Mouse (Mus musculus) heart, embryonic 14.5 days (tissue): ENCODE results near the gene Gm28038. TPM values are rescaled to one million over a fixed set of nuclear protein-coding genes. Genes with fewer than 3 reads are reported as not detected.

Experiments used
- ATAC-seq: fragments of 200-750 bp; cut with Nextera tagmentation; 2 replicates; pipeline ENCODE4 v1.8.0; 2017; ENCODE audit warnings: low read depth, moderate TSS enrichment; ENCODE audit not compliant: insufficient number of reproducible peaks, insufficient read depth, low FRiP score
- H3K27ac ChIP-seq, 2 experiments: fragments of 200-500 bp in 1 of 2; fragments of 300-500 bp in 1 of 2; sonication (generic) in 1 of 2; replicated peaks in 1 of 2; 2 replicates each; pipeline ENCODE4 v1.5.1; 2012 to 2014; ENCODE audit warnings: low read depth in 2 of 2, low read length in 2 of 2, control low read depth in 1 of 2, mild to moderate bottlenecking in 1 of 2, mixed read lengths in 1 of 2; ENCODE audit not compliant: control insufficient read depth in 1 of 2, insufficient read depth in 1 of 2
- H3K27me3 ChIP-seq: fragments of 300-500 bp; sonication (generic); 2 replicates; pipeline ENCODE4 v1.6.1; 2014; ENCODE audit warnings: mild to moderate bottlenecking, low read length, control low read depth; ENCODE audit not compliant: control insufficient read depth, insufficient read depth
- H3K36me3 ChIP-seq: fragments of 300-500 bp; sonication (generic); 2 replicates; pipeline ENCODE4 v1.6.1; 2014; ENCODE audit warnings: mild to moderate bottlenecking, control low read depth, low read length, mixed read lengths; ENCODE audit not compliant: control insufficient read depth, insufficient read depth
- H3K4me1 ChIP-seq, 2 experiments: fragments of 200-500 bp in 1 of 2; fragments of 300-500 bp in 1 of 2; sonication (generic) in 1 of 2; 2 replicates each; pipeline ENCODE4 v1.6.1; 2012 to 2014; ENCODE audit warnings: low read length in 2 of 2, control low read depth in 1 of 2, mixed read lengths in 1 of 2; ENCODE audit not compliant: control insufficient read depth in 2 of 2, insufficient read depth in 2 of 2
- H3K4me2 ChIP-seq: fragments of 300-500 bp; sonication (generic); 2 replicates; pipeline ENCODE4 v1.6.1; 2014; ENCODE audit warnings: mild to moderate bottlenecking, low read length
- H3K4me3 ChIP-seq, 2 experiments: fragments of 200-500 bp in 1 of 2; fragments of 300-500 bp in 1 of 2; sonication (generic) in 1 of 2; 2 replicates each; pipeline ENCODE4 v1.5.1; 2012 to 2014; ENCODE audit warnings: low read length in 2 of 2, mild to moderate bottlenecking in 2 of 2, control low read depth in 1 of 2, low read depth in 1 of 2, moderate library complexity in 1 of 2; ENCODE audit not compliant: control insufficient read depth in 1 of 2, insufficient read depth in 1 of 2
- H3K9ac ChIP-seq: fragments of 300-500 bp; sonication (generic); 2 replicates; pipeline ENCODE4 v1.6.1; 2014; ENCODE audit warnings: mild to moderate bottlenecking, low read length
- H3K9me3 ChIP-seq: fragments of 300-500 bp; sonication (generic); 2 replicates; pipeline ENCODE4 v1.6.1; 2016; ENCODE audit warnings: low read length, control low read depth; ENCODE audit not compliant: control insufficient read depth
- WGBS: fragments of 180-500 bp; shearing (Covaris S2); extraction: QIAGEN DNeasy Blood & Tissue Kit; methylation state at CpG from one replicate; pipeline ENCODE4 v1.1.7; 2014; 5-methylcytosine and 5-hydroxymethylcytosine counted together
- polyA plus RNA-seq: library from polyadenylated mRNA; unstranded; fragments of >200 nt; fragmentation: Nextera tagmentation; extraction: Ambion mirVana; gene quantifications from 2 replicates; pipeline ENCODE4 v1.2.1, GENCODE M21; 2014

Gene Gm28038
- polyA plus RNA-seq, 1 experiment from 2014 or later, result not detected

- Histone ChIP-seq H3K4me3 (no peak overlapping the region), H3K27ac (peak overlapping the region; percentile 52 to 68; a peak in 3 of 4 replicates), H3K4me2 (no peak overlapping the region), H3K9ac (0 out of 2 replicates have a peak overlapping the region, but pooled peaks have one; percentile 1), H3K4me1 (peaks cover 25 to 31% of the 10 kb centered on the region in 2 experiments), H3K36me3 (peaks cover 4% of the 10 kb centered on the region; the same call in 1 of the 2 replicates), H3K27me3 (no peaks in the 10 kb centered on the region), H3K9me3 (no peaks in the 10 kb centered on the region)
- ATAC-seq, result peak; percentile 62
- WGBS, result 20% methylated on average over 1 of the region's 1 CpGs
Observed at GRCm38 (mm10) chr2:30270134-30270533, 10.7 kb upstream of the Gm28038 start.

DNA sequence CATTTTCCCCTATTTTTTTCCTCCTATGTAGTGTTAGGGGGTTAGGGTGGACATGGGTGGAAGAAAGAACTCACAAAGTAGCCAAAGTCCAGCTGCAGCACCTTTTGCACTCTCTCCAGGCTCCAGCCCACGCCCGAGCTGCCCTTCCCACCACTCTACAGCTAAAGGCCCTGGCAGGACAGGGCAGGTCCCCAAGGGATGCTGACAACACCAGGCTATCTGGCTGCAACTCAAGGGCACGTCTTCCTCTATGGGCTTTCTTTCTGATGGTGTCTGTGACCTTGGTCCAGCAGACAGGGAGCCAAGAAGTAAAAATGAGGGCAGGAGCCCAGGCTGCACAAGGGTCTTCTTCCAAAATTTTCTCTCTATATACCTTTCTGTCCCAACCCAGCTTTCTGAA, 808 bp downstream of the Gm28038 start:
- H3K9ac ChIP-seq, result no peak overlapping the region
- no peak overlapping the region for H3K27ac ChIP-seq
- H3K36me3 ChIP-seq, result peaks cover 10% of the 10 kb centered on the region
- peaks cover 7 to 9% of the 10 kb centered on the region in 2 experiments for H3K4me1 ChIP-seq
- H3K9me3 ChIP-seq, result no peaks in the 10 kb centered on the region
- no peaks in the 10 kb centered on the region for H3K27me3 ChIP-seq
- WGBS, result 57% methylated on average over 3 of the region's 3 CpGs
- H3K4me2 ChIP-seq, result no peak overlapping the region
- ATAC-seq, result no peak
- H3K4me3 ChIP-seq, result no peak overlapping the region

DNA sequence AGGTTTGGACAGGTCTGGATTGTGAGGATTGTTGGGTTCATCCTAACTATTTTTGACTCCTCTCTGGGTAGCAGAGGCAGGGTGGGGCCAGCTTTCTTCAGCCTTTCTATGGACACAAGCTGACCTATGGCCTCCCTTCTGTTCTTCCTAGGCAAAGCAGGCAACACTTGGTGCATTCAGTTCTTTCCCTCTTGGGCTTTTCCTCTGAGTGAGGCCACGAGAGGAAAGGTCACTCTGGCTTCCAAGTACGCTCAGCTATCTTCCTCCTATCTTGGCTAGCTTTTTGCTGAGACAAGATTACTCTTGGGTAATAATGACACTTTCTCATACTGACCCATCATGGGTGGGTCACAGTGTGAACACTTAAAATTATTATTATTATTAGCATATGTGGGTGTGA, 2.4 kb downstream of the Gm28038 start:
- H3K4me2 ChIP-seq, result no peak overlapping the region
- no peaks in the 10 kb centered on the region for H3K27me3 ChIP-seq
- peaks cover 7% of the 10 kb centered on the region for H3K36me3 ChIP-seq
- H3K27ac ChIP-seq, result no peak overlapping the region
- no peak overlapping the region for H3K4me3 ChIP-seq
- H3K9me3 ChIP-seq, result no peaks in the 10 kb centered on the region
- ATAC-seq, result no peak
- 81% methylated on average over 2 of the region's 2 CpGs for WGBS
- H3K9ac ChIP-seq, result no peak overlapping the region
- H3K4me1 ChIP-seq, result peaks cover 10 to 17% of the 10 kb centered on the region in 2 experiments

DNA sequence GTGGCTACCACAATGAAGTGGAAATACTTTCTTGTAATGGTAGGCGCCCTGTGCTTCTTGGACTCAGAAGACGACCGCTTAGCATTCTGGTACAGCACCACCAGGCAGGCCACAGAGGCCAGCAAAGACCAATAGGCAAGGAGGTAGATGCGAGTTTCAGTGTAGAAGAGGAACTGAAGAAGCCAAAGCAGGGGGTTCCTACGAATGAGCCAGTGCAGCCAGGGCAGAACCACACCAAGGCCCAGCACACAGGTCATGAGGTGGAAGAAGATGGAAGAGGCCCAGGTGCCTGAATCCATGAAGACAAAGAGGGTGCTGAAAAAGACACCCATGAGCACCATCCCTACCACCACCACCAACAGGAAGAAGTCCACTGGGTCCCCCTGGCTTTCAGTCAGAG, 4.2 kb downstream of the Gm28038 start:
- ATAC-seq, result no peak
- Histone ChIP-seq H3K4me3 (peak overlapping the region; percentile 82 to 86; a peak in 3 of 4 replicates), H3K4me2 (peak overlapping the region; percentile 85), H3K9ac (no peak overlapping the region; the same call in 1 of the 2 replicates), H3K36me3 (peaks cover 7% of the 10 kb centered on the region), H3K27me3 (no peaks in the 10 kb centered on the region), H3K4me1 (peaks cover 10 to 17% of the 10 kb centered on the region in 2 experiments), H3K27ac (no peak overlapping the region), H3K9me3 (no peaks in the 10 kb centered on the region)
- 97% methylated on average over 5 of the region's 5 CpGs for WGBS

- peak; percentile 54 for ATAC-seq
- peak overlapping the region; percentile 82 to 86 for H3K4me3 ChIP-seq
- H3K4me1 ChIP-seq, result peaks cover 10 to 17% of the 10 kb centered on the region in 2 experiments
- H3K4me2 ChIP-seq, result peak overlapping the region; percentile 85
- H3K27ac ChIP-seq, result peak overlapping the region; percentile 36 to 66; a peak in 2 of 4 replicates
- peak overlapping the region; percentile 96 for H3K9ac ChIP-seq
- 13% methylated on average over 38 of the region's 38 CpGs for WGBS
- H3K9me3 ChIP-seq, result no peaks in the 10 kb centered on the region
- H3K36me3 ChIP-seq, result peaks cover 10% of the 10 kb centered on the region
- no peaks in the 10 kb centered on the region for H3K27me3 ChIP-seq
Observed at GRCm38 (mm10) chr2:30285416-30286181, 4.8 kb downstream of the Gm28038 start.

DNA sequence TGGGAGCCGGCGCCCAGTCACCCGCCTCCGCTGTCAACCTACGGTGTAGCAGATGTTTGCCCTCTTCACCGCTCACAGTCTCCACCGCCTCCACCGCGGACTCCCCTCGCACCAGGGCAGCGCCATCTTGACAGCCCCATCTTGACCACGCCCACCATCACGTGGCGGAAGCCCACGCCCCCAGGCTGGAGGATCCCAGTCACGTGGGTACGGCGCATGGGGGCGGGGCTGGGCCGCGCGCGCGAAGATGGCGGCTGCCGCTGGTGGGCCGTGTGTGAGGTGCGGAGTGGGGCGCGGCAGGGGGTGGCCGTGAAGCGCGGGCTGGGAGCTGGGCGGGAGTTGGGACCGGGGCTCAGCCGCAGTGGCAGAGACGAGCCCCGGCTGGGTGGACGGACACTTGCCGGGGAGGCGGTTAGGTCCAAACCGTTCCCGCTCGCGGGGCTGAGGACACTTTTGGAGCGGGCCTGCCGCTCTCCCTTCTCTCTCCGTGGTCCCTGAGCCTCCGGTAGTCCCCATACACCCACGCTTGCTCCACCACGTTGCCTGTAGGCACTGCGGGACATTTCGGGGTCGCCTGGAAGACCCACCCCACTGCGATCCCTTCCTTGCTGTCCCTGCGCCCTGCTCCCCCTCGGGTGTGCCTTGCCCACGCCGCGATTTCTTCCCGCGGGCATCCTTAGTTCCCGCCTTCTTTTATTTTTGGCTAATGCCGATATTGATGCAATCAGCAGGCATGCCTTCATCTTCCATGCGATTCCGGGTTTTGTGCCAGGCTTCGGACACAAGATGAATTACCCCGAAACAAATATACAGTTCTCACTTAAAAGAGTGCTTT, 5.6 kb downstream of the Gm28038 start, which contains the start of the genes Dolk and Nup188:
Gene Dolk (minus strand): TSS at position 143 of the 835 bp plus-strand sequence.
Gene Nup188 (plus strand): TSS at position 206 of the 835 bp plus-strand sequence.
- no peaks in the 10 kb centered on the region for H3K9me3 ChIP-seq
- peak within 1 kb of the TSS; percentile 96 for H3K9ac ChIP-seq
- H3K4me1 ChIP-seq, result peaks cover 10 to 17% of the 10 kb centered on the region in 2 experiments
- WGBS, result under 1% methylated on average over 58 of the region's 68 CpGs
- peak within 1 kb of the TSS; percentile 85 for H3K4me2 ChIP-seq
- H3K27me3 ChIP-seq, result no peaks in the 10 kb centered on the region
- peak within 1 kb of the TSS; percentile 82 to 86 for H3K4me3 ChIP-seq
- peaks cover 7% of the 10 kb centered on the region for H3K36me3 ChIP-seq
- H3K27ac ChIP-seq, result peak within 1 kb of the TSS; percentile 36 to 66; a peak in 3 of 4 replicates
- peak; percentile 91 for ATAC-seq

DNA sequence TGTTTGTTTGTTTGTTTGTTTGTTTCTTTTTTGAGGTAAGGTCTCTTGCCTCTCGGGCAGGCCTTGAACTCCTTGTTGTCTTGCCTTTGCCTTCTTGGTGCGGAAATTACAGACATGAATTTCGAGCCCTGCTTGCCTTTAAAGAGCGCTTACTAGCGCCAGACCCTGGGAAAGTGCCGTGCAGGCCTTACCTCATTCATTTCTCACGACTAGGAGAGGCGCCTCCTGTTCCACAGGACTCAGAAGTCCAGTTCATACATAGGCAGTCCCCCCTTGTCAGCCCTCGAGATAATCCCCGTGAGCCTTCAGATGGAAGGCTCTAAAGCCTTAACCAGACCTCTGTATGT, 6.2 kb downstream of the Gm28038 start:
- peak overlapping the region; percentile 82 to 86 for H3K4me3 ChIP-seq
- H3K4me2 ChIP-seq, result peak overlapping the region; percentile 85
- no peak for ATAC-seq
- peaks cover 7% of the 10 kb centered on the region for H3K36me3 ChIP-seq
- peak overlapping the region in 1 of 2 experiments; percentile 62; a peak in 1 of 4 replicates for H3K27ac ChIP-seq
- H3K9me3 ChIP-seq, result no peaks in the 10 kb centered on the region
- peaks cover 10 to 17% of the 10 kb centered on the region in 2 experiments for H3K4me1 ChIP-seq
- peak overlapping the region; percentile 96 for H3K9ac ChIP-seq
- 0% methylated on average over 10 of the region's 10 CpGs for WGBS
- H3K27me3 ChIP-seq, result no peaks in the 10 kb centered on the region
